Mouse (Mus musculus) left cerebral cortex, postnatal 14 days (tissue): ENCODE measurements around the gene Rps21. TPM values are rescaled to one million over a fixed set of nuclear protein-coding genes. Genes with fewer than 3 reads are reported as not detected.

Source experiments
- DNase-seq, 2 experiments: peaks; one replicate each; pipeline ENCODE4 v3.0.0; 2021 to 2022; ENCODE audit warnings: low spot score in 2 of 2, mixed read lengths in 1 of 2
- intact Hi-C: fragments of 180-260 bp; cut with DNase I; formaldehyde crosslinking; loops from one replicate; pipeline ENCODE4 v1.15.1; 2025
- microRNA-seq, 2 experiments: library from miRNA; unstranded; fragments of <30 nt; microRNA quantifications; one replicate each; pipeline ENCODE4 v1.2.0; 2022
- total RNA-seq, 2 experiments: library from RNA; stranded (reverse); gene quantifications; 2 replicates each; pipeline ENCODE4 v1.2.3; 2021

Rps21 gene
- total RNA-seq, 2 experiments from 2014 or later: 565 to 568 TPM

- DNase-seq: peak; percentile 7 to 25
- intact Hi-C loops: no loop called here
Measured at GRCm38 (mm10) chr2:180306423-180307168, 49.4 kb downstream of the Rps21 start.

GRCm38 (mm10) chr2:180307680-180308079, 50.5 kb downstream of the Rps21 start:
- DNase-seq: no peak
- intact Hi-C loops: no loop called here

Small RNA genes within 50 kb of the gene (microRNA-seq; reads per million reads assigned to microRNA genes)
- 0 to 0.53 reads per million in 2 experiments for gene Mir3091

Other genes starting within 250 kb of the Rps21 start
- gene Lsm14b, start 232.4 kb upstream of the Rps21 start, total RNA-seq: 100 to 1,000 TPM; 129 to 133 TPM
- gene Psma7, start 214.9 kb upstream of the Rps21 start, total RNA-seq: 100 to 1,000 TPM; 190 to 195 TPM
- 10 to 100 TPM; 33.8 to 35.0 TPM for gene Ss18l1, start 214.9 kb upstream of the Rps21 start, total RNA-seq
- 10 to 100 TPM; 16.1 to 17.8 TPM for gene Mtg2, start 186.8 kb upstream of the Rps21 start, total RNA-seq
- 10 to 100 TPM; 65.4 to 73.5 TPM for gene Hrh3, start 152.9 kb upstream of the Rps21 start, total RNA-seq
- gene Osbpl2, start 138.1 kb upstream of the Rps21 start, total RNA-seq: 10 to 100 TPM; 51.4 to 52.8 TPM
- gene Adrm1, start 85.9 kb upstream of the Rps21 start, total RNA-seq: 100 to 1,000 TPM; 104 to 109 TPM
- 1 to 10 TPM; 8.0 to 9.7 TPM for gene Lama5, start 31.5 kb upstream of the Rps21 start, total RNA-seq
- 10 to 100 TPM; 30.4 to 34.6 TPM for gene Cables2, start 16.1 kb downstream of the Rps21 start, total RNA-seq
- not detected for gene Rbbp8nl, start 32.5 kb downstream of the Rps21 start, total RNA-seq
- not detected for gene Gata5, start 77.3 kb downstream of the Rps21 start, total RNA-seq
- gene Slco4a1, start 198.9 kb downstream of the Rps21 start, total RNA-seq: 1 to 10 TPM; 1.6 to 2.1 TPM
- gene Ntsr1, start 242.6 kb downstream of the Rps21 start, total RNA-seq: 10 to 100 TPM; 11.4 to 14.1 TPM